Mouse (Mus musculus) heart, adult 8-10 months (tissue): Measurements from ENCODE around the gene Snrpb. TPM values are rescaled to one million over a fixed set of nuclear protein-coding genes. Genes with fewer than 3 reads are reported as not detected.

Experiments used
- DNase-seq: peaks from one replicate; pipeline ENCODE4 v3.0.0; 2022; ENCODE audit warnings: low spot score
- total RNA-seq, 4 experiments: library from RNA; stranded (reverse); gene quantifications; 2 replicates each; pipeline ENCODE4 v1.2.4; 2022

Snrpb gene
- total RNA-seq, 4 experiments from 2014 or later, result 111 to 128 (median 122) TPM

DNA sequence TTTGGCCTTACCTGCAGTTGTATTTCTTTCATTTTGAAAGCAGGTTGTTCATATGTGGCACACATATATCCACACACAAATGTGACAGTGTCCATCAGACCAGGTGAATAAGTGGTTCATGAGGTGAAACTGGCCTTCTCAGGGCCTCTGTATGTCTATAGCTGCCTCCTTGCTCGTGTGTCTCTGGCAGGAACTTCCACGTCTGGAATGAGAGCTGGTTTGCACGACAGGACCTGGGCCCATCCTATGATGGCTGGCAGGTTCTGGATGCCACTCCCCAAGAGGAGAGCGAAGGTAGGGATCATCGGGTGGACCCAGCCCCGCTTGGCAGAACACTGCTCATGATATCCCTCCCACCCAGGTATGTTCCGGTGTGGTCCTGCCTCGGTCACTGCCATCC is 36.2 kb downstream of the Snrpb start:
- no peak for DNase-seq

DNA sequence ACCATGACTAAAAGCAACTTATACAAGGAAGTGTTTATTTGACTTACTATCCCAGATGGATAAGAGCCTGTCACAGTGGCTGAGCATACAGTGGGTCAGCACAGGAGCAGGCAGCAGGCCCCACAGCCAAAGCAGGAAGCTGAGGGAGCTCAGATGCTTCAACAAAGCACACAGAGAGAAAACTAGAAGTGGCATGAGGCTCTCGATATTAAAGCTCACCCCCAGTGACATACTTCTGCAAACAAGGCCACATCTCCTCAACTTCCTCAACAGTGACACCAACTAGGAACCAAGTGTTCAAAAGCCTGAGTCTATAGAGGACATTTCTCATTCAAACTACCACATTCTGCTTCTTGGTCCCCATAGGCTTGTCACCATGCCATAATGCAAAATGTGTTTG is 49.5 kb downstream of the Snrpb start:
- no peak for DNase-seq

DNA sequence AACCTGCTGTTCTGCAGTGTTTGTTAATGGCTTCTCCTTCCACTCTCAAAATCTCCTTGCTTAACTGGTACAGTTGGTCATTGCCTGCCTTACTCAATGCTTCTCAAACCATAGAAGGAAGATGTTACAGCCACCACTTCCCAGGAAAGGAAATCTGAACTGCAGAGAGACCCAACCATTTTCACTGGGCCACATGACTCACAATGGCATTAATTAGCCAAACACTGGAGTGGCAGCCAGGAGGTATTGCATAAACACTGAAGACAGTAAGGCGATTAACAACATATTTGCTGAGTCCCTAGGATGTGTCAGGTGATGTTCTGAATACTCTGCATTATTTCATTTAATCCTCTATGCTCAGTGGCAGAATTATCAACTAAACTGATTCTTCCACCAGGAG is 53.1 kb downstream of the Snrpb start:
- DNase-seq, result no peak

DNA sequence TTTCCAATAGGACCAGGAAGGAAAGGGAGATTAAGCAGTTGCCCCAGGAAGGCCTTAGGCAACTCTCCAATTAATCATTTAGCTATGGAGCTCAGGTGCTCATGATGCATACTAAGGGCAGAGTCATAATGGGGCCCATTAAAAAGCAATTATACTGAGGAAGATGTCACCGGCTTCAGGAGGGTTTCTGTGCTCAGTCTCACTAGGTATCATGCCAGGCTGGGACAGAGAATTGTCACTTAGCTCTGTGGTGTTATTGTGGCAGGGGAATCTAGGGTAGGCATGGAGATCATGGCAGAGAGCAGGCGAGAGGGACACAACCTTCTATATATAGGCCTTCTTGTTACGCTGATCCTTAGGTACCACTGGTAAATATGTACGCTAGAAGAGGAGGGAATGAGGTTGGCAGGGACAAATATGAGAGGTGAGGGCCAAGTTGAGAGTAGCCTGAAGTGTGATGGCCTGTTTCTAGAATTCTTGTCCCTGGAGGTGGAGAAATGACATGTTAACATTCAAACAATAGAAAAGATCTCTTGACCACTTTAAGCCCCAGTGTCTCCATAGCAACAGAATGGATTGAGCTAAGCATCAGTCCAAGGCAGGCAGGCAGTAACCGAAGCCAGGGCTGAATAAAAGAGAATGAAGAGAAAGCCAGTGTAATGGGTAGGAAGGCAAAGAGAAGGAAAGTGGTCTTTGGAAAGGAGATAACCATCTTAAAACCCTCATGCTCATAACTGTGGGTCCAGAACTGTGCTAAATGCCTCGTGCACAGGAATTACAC is 53.7 kb downstream of the Snrpb start:
- DNase-seq, result no peak

Other genes starting within 250 kb of the Snrpb start
- not detected for gene Tgm3, start 167.1 kb downstream of the Snrpb start, total RNA-seq
- gene Tgm6, start 67.0 kb downstream of the Snrpb start, total RNA-seq, result not detected
- gene Tmc2, start 15.8 kb upstream of the Snrpb start, total RNA-seq, result not detected
- gene Nop56, start 95.0 kb upstream of the Snrpb start, total RNA-seq, result 10 to 100 TPM; 25.5 to 44.1 (median 28.0) TPM
- 100 to 1,000 TPM; 719 to 848 (median 777) TPM for gene Idh3b, start 105.1 kb upstream of the Snrpb start, total RNA-seq
- gene Ebf4, start 115.8 kb upstream of the Snrpb start, total RNA-seq, result under 1 TPM; 0.20 to 0.78 (median 0.58) TPM
- 1 to 10 TPM; 2.6 to 5.2 (median 3.8) TPM for gene Cpxm1, start 218.2 kb upstream of the Snrpb start, total RNA-seq
- not detected for gene Gm28372, start 225.8 kb upstream of the Snrpb start, total RNA-seq
- not detected for gene 1700020A23Rik, start 225.9 kb upstream of the Snrpb start, total RNA-seq
- not detected for gene Tmem239, start 227.1 kb upstream of the Snrpb start, total RNA-seq
- gene Vps16, start 244.9 kb upstream of the Snrpb start, total RNA-seq, result 10 to 100 TPM; 21.6 to 28.9 (median 24.7) TPM
- gene Pced1a, start 245.3 kb upstream of the Snrpb start, total RNA-seq, result 1 to 10 TPM; 6.1 to 7.2 (median 6.5) TPM